Mouse (Mus musculus): ENCODE results near the gene Ttc23.

DNA sequence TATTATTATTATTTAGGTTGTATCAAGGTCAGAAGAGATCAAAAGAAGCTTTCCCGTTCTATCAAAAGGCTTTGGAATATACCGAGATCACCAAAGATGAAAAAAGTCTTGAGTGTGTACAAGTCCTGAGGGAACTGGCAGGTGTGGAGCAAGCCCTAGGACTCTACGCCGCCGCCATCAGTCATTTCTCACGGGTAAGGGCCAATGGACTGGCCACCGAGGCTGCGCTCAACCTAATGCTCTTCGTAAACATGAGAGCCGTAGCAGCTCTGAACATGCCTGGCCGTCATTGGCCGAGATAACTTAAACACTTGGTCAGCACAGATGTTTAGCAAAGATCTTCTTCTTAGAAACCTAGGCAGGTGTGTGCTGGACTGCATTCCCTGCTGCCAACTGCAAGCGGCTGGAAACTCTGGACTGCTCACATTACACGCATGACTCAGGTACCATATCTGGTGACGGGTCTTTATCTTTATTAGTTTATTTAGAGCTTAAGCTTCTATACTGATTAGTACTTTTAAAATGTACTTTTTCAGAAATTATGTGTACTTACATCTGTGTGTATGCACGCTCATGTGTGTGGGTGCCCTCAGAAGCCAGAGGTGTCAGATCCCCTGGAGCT lies 31.8 kb downstream of the Ttc23 start:
- TF ChIP-seq CTCF (IDR thresholded peaks at IDR 0.05; ENCODE audit: low read depth) (no peak), EP300 (IDR thresholded peaks at IDR 0.05; ENCODE audit: low read depth) (no peak)

Data from liver, embryonic 14.5 days (tissue).